8 mouse cellular contexts compared by ENCODE assay signal in the genomic region with DNA sequence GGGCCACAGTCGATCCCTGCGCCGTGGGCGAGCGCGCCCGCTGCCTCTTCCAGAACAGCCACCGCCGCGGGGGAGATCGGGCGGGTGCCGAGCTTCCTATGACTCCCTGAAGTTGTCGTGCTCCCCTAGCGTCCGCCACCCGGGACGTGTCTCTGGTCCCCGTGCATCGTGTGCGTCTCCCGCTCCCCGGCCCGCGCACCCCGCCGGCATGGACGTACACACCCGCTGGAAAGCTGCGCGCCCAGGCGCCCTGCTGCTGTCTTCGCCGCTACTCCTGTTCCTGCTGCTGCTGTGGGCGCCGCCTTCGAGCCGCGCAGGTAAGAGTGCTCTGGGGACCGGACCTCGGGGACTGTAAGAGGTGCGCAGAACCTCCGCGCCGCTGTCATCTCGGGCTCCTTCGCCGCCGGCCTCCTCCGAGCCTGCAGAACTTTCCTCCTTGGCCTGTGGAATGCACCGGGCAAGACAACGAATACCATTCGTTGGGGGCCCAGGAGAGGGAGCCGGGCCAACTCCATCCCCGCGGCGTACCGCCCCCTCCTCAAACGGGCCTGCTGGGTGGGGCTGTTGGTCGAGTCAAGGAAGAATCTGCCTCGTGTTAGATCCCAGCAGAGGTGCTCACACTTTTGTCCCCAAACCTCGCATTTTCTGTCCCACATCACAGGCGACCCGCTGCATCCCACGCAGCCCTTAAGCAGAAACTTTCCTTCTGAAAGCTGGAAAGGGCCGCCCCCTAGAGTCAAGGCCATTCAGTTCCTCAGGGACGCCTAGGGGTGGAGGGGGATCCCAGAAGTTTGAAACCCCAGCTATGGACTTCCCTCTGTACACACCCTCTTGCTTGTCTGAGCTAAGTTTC. TPM values are rescaled to one million over a fixed set of nuclear protein-coding genes. Genes with fewer than 3 reads are reported as not detected.
DNase-seq lines count a peak whose midpoint lies in the region; ATAC-seq and TF ChIP-seq lines count a peak whose summit lies in the region.

No protein-coding gene starts in this region.

- TF ChIP-seq POLR2A in kidney, adult 2 months (IDR thresholded peaks at IDR 0.05; ENCODE audit: low read depth, low read length): no peak

- peak overlapping the region; percentile 56 for H3K4me3 ChIP-seq in kidney, adult 2 months (ENCODE audit: insufficient read depth, low read depth, low read length)
- peak overlapping the region; percentile 82 for H3K4me3 ChIP-seq in lung, embryonic 15.5 days

- H3K36me3 ChIP-seq in kidney, adult 2 months (ENCODE audit: control insufficient read depth, insufficient read depth, low read length): no peaks in the 10 kb centered on the region
- no peaks in the 10 kb centered on the region for H3K36me3 ChIP-seq in lung, embryonic 15.5 days

- peak overlapping the region; percentile 89 for H3K9ac ChIP-seq in lung, embryonic 15.5 days

- 0 out of 2 replicates have a peak, but pooled peaks have one; percentile 18 for TF ChIP-seq CTCF in kidney, adult 2 months (conservative IDR thresholded peaks at IDR 0.05; ENCODE audit: insufficient read depth, insufficient read length, low read depth, low read length)

- H3K4me2 ChIP-seq in lung, embryonic 15.5 days: peak overlapping the region; percentile 93

- WGBS in kidney, adult 2 months: 1% methylated on average over 64 of the region's 67 CpGs
- under 1% methylated on average over 62 of the region's 67 CpGs for WGBS in lung, embryonic 15.5 days

- H3K9me3 ChIP-seq in lung, embryonic 15.5 days: no peaks in the 10 kb centered on the region

- no peak overlapping the region for H3K27ac ChIP-seq in kidney, adult 2 months (ENCODE audit: insufficient read depth, low read depth, low read length)
- H3K27ac ChIP-seq in lung, embryonic 15.5 days: peak overlapping the region; percentile 93

- peak; percentile 7; the same call in 1 of the 2 replicates for ATAC-seq in lung, embryonic 15.5 days (ENCODE audit: borderline replicate concordance, extremely low read depth, low FRiP score, low TSS enrichment)

- no peaks in the 10 kb centered on the region for H3K27me3 ChIP-seq in kidney, adult 2 months (replicated peaks; ENCODE audit: control insufficient read depth, insufficient read depth, low read length)
- no peaks in the 10 kb centered on the region for H3K27me3 ChIP-seq in lung, embryonic 15.5 days

- DNase-seq in gastrocnemius, adult 18-20 months (ENCODE audit: low spot score): peak; percentile 58
- no peak for DNase-seq in gastrocnemius, postnatal 25 days
- peak; percentile 73 for DNase-seq in embryo, embryonic 10 days (ENCODE audit: low spot score)
- peak; percentile 54 to 59 for DNase-seq in heart, adult 9 months (ENCODE audit: low spot score in 2 of 2)
- peak; percentile 35 for DNase-seq in kidney, adult 2 months
- DNase-seq in retina, embryonic 14.5 days (ENCODE audit: low spot score): peak; percentile 59
- DNase-seq in frontal cortex, postnatal 10 days (ENCODE audit: low spot score in 2 of 2): no peak

- no peaks in the 10 kb centered on the region for H3K4me1 ChIP-seq in kidney, adult 2 months (ENCODE audit: control insufficient read depth, insufficient read depth, low read length)
- H3K4me1 ChIP-seq in lung, embryonic 15.5 days: peaks cover 59% of the 10 kb centered on the region

RNA-seq across cellular contexts. Expression of a gene that starts 0.6 kb away (rescaled TPM):
- total RNA-seq in gastrocnemius, adult 18-20 months (2021): 10 to 100 TPM; 10.5 to 11.2 TPM
- total RNA-seq in gastrocnemius, postnatal 25 days (2021): 10 to 100 TPM; 52.3 to 77.1 TPM
- polyA plus RNA-seq in kidney, adult 2 months (2012; rRNA removed): 7.5 and 8.1 TPM in 2 replicates
- 76.4 and 78.9 TPM in 2 replicates for polyA plus RNA-seq in lung, embryonic 15.5 days (2015; fragmentation: Nextera tagmentation; extraction: Ambion mirVana)

Comparison
In these comparisons a context has a peak if more than half of its experiments do, and no peak if none do; other contexts are left out.
1. DNase-seq: peak in gastrocnemius, adult 18-20 months (single experiment), embryo, embryonic 10 days (single experiment), heart, adult 9 months (2 of 2), kidney, adult 2 months (single experiment) and retina, embryonic 14.5 days (single experiment); none in gastrocnemius, postnatal 25 days (single experiment) and frontal cortex, postnatal 10 days (0 of 2).
2. RNA of a gene that starts 0.6 kb away (total RNA-seq): 52.3 to 77.1 TPM in gastrocnemius, postnatal 25 days; 10.5 to 11.2 TPM in gastrocnemius, adult 18-20 months; every median in the first group is over 4 times any median in the second.